Mouse (Mus musculus) kidney, adult 8-10 months (tissue): ENCODE measurements around the gene Gm4981.
"Not testable (repeated sequence)": the region's sequence is repeated elsewhere in the genome, so short reads cannot be mapped to it uniquely, and the experiment has no call there.

Source experiments
- DNase-seq, 2 experiments: peaks; one replicate each; pipeline ENCODE4 v3.0.0; 2022

Gm4981 gene

DNA sequence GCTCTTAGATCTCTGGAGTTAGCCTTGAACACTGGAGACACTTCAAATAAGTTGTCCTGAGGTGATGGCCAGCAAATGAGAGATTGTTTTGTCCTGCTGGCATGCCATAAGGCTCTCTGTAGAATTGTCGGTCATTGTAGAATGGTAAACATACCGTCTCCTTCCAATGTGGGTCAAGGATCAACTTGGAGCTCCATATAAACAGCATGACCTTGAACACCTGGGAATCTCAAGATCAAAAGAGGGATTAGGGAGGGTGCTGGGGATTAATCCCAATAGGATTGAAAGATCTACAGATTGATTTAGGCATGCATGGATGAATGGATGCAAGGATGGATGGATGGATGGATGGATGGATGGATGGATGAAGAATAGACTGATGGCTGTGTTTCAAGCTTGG lies 14.9 kb downstream of the Gm4981 start:
- not testable (repeated sequence) for DNase-seq

DNA sequence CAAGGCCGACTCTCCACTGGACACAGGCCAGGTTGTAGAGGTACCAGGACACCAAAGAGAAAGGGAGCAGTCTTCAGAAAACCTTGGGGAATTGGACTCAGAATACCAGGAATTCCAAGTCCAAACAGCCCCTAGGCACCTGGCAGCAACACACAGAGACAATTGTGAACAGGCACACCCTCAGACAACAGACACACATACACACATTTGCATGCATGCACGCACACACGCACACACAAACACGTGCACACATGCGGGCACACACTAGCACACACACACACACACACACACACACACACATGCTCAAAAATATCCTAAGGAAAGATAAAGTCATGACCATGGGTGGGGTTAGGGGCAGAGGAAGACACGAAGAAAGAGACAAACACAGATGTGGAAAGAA lies 15.8 kb downstream of the Gm4981 start:
- DNase-seq, result no peak

DNA sequence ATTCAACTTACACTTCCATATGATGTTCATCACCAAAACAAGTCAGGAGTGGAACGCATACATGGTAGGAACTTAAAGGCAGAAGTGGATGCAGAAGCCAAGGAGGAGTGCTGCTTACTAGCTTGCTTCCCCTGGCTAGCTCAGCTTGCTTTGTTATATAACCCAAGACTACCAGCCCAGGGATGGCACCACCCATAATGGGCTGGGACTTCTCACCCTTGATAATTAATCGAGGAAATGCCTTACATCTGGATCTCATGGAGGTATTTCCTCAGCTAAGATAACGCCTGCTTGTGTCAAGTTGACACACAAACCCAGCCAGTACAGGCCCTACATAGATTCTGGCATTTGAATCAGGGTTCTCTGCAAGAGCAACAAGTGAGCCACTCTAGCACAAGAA lies 19.1 kb downstream of the Gm4981 start:
- no peak for DNase-seq

DNA sequence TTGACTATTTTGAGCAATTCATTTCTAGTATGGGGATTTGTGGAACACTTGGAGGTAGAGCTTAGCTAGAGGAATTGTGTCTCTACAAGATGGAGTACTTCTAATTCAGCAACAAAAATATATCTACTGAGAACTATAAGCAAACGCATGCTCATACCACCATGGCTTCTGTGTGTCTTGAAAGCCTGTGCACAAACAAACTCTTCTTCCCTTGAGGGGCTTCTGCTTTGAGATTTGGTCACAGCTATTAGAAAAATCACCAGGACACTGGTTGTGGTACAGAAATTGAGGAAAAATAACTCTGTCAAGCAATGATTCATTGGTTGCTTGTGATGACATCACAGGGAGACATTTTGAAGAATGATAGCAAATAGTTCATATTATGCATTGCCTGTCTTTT lies 21.1 kb downstream of the Gm4981 start:
- no peak for DNase-seq

DNA sequence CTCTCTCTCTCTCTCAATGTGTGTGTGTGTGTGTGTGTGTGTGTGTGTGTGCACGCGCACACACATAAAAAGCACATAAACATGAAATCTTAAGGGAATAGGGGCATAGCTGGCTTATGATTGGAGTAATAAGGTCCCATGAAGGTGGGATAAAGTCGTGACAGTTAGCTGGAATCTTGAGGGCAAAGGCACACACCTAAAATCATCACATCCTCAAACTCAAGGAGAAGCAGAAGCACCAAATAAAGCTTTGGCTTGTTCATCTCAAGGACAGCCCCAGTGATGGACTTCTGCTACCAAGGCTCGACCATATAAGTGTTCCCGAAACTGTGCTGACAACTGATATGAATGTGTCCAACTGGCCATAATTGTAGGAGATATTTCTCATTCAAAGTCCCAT lies 21.6 kb downstream of the Gm4981 start:
- no peak for DNase-seq

DNA sequence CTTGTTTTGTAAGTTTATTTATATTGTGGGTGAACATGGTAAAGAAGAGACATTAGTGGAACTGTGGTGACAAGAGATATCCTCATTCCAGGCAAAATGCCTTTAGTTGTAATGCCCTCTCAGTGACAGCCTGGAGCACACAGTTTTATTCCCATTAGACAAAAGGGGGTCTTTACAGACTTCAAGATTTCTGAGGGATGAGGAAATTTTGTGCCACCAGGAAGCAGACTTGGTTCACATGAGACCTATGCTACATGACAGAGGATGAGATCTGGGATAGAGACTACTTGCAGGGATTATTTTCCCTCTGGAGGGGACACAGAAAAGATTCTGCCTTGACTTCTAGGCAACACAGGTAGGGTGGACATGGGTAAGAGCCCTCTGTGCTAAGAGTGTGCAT lies 22.0 kb downstream of the Gm4981 start:
- no peak for DNase-seq

DNA sequence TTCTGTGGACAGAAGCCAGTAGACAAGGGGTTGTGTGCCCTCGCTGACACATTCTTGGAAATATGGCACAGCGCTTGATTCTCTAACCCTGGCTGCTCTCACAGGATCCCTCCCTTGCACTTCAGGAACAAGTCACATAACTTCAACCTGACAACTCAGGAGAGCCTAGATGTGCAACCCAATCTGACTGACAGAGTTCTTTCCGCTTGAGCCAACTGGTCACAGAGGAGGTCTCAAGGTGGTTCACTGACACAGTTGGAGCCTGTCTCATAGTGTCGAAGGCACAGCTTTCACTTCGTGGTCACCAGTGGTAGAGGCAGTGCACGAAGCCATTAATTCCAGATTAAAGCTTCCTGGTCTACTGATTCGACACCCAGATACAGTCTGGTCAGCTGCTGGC lies 24.3 kb downstream of the Gm4981 start:
- no peak for DNase-seq

DNA sequence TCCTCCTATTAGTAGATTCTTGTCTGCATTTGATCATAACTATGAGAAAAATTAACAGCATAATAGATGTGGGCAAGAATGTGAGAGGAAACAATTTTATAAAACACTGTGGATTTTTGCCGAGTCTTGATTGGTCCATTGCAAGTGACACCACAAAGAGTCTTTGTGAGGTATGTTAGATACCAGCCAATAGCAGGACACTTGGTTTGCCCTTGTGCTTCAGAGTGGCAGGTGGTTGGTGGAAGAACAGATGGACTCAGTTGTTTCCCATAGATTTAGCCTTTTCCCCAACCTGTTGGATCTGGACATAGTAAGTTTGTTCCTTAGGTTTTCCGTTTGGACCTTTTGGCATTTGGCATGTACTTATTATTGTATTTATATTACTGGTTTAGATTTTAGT lies 25.3 kb downstream of the Gm4981 start:
- no peak for DNase-seq

DNA sequence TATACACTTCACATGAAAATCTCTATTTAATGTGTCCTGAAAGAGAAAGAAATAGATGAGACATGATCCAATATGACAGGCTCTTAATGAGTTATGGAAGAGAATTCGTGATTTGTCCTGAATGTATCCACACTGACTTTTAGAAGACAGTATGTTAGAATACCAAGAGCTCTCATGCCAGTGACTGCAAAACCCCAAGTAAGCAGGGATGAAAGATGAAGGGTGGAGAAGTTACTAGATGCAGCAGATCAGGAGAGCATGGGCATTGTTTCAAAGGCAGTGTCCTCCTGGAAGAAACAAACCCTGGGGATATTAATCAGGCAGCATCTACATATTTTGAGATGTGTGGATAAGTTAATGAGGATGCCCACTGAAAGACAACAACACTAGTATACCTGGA lies 26.0 kb downstream of the Gm4981 start:
- DNase-seq, result no peak

DNA sequence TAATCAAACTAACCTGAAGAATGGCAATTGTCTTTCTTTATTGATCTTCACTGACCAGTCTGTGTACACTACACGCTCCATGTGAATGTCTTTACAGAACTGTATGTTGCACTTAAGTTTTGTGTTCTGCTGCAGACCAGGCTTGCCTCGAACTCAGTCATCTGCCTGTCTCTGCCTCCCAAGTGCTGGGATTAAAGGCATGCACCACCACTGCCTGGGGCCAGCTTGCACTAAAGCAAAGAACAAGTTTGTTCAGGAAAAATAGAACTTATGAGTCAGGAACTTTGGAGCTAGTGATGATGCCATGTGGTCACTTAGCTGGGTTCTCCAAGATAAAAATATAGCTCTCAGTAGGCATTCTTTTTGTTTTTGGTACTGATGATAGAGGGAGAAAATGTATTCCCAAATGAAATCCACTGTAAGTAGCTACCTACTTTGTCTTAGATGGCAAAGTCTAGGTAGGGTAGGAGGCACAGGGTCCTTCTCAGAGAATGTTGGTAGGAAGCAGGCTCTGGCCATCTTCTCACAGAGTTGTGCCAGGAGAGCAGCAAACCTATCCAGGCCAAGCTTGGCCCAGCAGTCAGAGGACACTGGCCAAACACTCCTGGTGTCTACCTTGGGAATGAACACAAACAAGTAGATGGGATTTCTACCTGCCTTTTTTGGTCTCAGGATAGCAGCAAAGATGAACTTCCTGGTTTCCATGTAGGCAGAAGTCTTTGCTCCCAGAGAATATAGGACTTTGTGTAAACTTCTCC lies 26.6 kb downstream of the Gm4981 start:
- DNase-seq, result no peak

DNA sequence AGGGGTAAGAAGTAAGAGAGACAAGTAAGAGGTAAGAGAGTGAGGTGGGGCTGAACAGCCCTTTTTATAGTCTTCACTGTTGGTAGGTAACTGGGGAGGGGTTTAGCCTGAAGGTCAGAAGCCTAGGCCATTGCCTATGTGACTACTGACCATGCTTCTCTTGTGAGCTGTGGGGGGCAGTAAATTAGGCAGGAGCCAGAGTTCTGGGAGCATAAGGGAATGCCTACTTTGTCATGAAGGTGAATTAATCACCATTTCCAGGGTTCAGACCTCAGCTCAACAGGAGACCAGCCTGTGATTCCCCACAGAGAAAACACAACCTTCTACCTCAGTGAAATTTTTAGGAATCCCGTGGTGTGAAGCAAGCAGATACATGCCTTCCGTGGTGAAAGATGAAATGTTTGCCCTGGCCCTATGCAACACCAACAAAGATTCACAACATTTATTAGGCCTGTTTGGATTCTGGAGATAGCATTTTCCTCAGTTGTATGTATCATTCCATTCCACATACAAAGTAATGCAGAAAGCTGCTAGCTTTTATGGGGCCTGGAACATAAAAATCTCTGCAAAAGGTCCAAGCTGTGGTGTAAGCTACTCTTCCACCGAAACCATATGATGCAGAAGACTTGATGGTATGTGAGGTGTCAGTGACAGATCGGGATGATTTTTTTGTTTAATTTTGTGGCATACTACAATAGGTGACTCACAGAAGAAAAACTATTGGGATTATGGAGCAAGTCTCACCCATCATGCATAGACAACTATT lies 29.7 kb downstream of the Gm4981 start:
- no peak for DNase-seq

DNA sequence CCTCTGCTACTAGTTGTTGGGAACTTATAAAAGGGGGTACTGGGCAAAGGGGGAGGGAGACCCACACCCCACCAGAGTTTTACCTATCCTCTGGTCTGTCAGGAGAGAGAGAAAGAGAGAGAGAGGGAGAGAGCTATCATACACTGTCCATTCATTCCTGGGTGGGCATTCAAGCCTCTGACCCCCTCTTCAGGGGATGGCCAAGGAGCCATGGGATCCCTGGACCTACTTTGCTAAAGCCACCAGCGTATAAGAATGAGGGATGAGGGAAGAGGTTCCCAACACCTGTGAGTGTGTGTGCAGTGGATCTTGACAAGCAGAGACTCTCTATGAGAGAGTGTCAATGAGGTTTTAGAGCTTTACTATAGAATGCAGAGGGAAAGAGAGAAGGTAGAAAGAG lies 30.5 kb downstream of the Gm4981 start:
- DNase-seq, result no peak
